Mouse (Mus musculus) ZHBTc4 (cell line): Measurements from ENCODE around the gene Tdpoz2.
"Not testable (repeated sequence)": the region's sequence is repeated elsewhere in the genome, so short reads cannot be mapped to it uniquely, and the experiment has no call there.

Experiments used
- DNase-seq: peaks from one replicate; pipeline ENCODE4 v3.0.0-alpha.2; 2011; ENCODE audit warnings: low read depth, low spot score

Tdpoz2 gene

DNA sequence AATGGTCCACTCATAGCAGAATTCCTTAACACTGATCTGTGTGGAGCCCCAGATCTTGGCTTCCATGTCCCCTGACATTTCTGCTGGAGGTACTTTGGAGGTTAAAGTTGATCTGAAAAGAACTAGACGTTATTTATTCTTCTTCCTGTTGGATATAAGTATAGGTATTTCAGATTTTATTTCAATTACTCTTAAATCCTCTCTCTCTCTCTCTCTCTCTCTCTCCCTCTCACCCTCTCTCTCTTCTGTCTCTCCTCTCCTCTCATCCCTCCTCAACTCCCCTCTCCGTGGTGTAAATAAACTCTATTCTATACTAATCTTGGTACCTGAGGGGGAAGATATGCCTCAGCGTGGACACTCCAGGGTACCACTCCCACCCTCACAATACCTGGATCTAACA, at the start of gene Tdpoz2:
Gene Tdpoz2 (minus strand): TSS at position 101 of the 400 bp plus-strand sequence.
- DNase-seq, result no peak

GRCm38 (mm10) chr3:93692970-93693369, 40.5 kb upstream of the Tdpoz2 start, which contains the start of gene Gm37596:
Gm37596 (minus strand) TSS chr3:93693070.
- DNase-seq, result not testable (repeated sequence)

- DNase-seq, result not testable (repeated sequence)
Measured at GRCm38 (mm10) chr3:93676210-93676609, 23.7 kb upstream of the Tdpoz2 start, which contains the start of gene Tdpoz1. Tdpoz1 (minus strand) TSS chr3:93676310.

DNA sequence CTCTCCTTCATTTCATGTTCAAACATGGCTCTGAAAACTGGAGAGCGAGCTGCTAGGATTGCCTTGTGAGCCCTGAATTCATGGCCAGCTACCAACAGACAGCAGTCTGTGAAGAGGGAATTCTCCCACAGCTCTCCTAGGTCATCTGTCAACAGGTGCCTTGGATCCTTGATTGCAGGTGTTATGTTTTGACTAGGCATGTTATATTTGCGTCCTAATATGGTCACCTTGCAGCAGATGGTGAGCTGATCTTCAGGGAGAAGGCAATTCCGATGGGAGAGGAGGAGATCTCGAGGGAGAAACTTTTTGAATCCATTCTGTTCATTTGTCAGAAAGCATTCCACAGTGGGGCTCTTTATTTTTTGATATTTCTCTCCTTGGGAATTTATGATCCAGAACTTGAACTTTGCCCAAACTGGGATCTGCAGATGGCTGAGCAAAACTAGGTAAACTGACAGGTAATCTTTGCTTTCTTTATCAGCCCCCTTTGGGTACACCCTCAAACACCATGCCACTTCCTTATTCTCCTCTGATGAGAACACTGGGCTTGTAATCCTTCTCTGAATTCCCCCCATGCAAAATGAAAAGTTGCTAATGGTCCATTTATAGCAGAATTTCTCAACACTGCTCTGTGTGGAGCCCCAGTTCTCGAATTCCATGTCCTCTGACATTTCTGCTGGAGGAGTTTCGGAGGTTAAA, 18.5 kb upstream of the Tdpoz2 start:
- DNase-seq, result not testable (repeated sequence)

DNA sequence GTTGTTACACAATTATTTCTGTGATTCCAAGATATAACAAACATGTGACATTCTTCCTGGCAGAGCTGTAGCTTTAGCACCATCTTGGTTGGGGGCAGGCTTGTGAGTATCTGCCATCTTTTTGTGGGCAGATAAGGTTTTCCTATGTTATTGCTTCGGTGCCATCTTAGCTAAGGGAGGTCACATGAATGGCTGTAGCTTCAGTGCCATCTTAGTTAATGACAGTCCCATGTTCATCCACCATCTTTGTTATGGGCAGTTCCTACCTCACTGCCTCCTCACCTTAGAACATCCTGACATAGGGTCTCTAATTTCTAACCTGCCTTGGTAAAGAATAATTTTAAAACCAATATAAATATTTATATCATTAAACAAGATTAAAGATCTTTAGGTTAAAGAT, 1.8 kb upstream of the Tdpoz2 start:
- DNase-seq, result peak; percentile 21

- DNase-seq, result not testable (repeated sequence)
Measured at GRCm38 (mm10) chr3:93630917-93631714, 21.4 kb downstream of the Tdpoz2 start.

DNA sequence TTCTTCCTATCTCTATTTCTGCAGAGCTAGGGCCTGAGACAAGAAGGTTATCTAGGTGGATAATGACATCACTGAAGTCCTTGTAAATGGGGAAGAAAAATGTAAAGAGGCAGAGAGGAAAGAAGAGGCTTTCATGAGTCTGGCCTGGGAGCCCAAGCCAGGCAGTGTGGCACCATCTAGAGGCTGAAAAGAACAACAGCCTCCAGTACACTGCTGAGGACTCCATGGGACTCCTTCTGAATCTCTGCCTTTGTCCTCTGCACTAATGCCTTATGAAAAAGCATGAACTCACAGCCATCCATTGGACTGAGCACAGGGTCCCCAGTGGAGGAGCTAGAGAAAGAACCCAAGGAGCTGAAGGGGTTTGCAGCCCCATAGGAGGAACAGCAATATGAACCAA, 43.5 kb downstream of the Tdpoz2 start:
- DNase-seq, result peak; percentile 58

DNA sequence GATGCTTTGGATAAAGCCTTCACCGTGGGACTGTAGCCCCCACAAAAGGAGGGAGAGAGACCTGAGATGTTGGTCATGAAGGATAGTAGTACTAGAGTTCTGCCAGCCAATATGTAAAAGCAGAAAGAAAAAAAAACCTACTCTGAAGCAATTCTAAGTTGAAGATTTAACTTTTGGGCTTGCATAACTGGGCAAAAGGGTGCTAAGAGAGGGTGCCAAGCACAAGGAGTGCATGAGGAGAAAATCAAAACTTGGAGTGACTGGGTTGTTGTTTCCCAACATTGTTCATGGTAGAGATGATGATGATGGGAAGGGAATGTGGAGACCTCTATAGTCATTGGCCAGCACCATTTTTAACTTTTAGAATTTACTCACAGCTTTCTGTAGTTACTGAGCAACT, 50.6 kb downstream of the Tdpoz2 start:
- DNase-seq, result no peak
